Mouse (Mus musculus): ENCODE data around the gene 4931414P19Rik.

4931414P19Rik gene

DNA sequence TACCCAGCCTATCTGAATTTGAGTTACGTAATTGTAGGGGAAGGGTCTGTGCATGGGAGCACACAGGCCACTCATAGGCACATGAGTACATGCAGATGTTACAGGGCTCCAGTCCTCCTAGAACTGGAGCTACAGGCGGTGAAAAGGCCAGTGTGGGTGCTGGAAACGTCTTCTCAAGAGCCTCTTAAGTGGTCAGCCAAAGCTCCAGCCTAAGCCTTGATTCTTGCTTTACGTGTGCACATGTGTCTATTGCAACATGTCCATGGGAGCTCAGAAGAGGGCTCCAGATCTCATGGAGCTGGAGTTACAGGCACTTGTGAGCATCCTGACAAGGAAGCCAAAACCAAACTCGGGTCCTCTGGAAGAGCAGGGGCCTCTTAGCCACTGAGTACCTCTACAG lies 61.1 kb downstream of the 4931414P19Rik start:
- no peak for DNase-seq (ENCODE audit: low spot score)

GRCm38 (mm10) chr14:54540771-54541170 lies 65.0 kb downstream of the 4931414P19Rik start:
- DNase-seq (ENCODE audit: low spot score): no peak

DNA sequence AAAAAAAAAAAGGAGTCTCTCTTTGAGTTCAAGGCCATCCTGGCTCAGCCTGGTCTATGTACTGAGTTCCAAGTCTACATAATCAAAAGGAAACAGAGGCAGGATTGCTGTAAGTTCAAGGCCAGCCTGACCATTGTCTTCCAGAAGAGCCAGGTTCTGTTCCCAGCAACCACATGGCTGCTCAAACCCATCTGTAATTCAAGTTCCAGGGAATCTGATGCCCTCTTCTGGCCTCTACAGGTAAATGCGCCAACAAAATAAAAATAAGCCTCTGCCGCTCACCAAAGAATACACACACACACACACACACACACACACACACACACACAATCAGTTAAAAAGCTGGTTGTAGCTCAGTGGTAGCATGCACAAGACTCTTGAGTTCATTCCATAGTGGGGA lies 67.2 kb downstream of the 4931414P19Rik start:
- DNase-seq (ENCODE audit: low spot score): no peak

All from spleen, adult 12 weeks (tissue).